Mouse (Mus musculus) testis, adult 2 months (tissue): ENCODE data around the gene Olfr463. TPM values are rescaled to one million over a fixed set of nuclear protein-coding genes. Genes with fewer than 3 reads are reported as not detected.
"Not testable (repeated sequence)": the region's sequence is repeated elsewhere in the genome, so short reads cannot be mapped to it uniquely, and the experiment has no call there.

ENCODE experiments used
- H3K27ac ChIP-seq: fragments of 200-500 bp; 2 replicates; pipeline ENCODE4 v1.5.1; 2012; ENCODE audit warnings: low read depth, low read length; ENCODE audit not compliant: control insufficient read depth, insufficient read depth
- H3K27me3 ChIP-seq: fragments of 200-500 bp; 2 replicates; pipeline ENCODE4 v1.6.1; 2012; ENCODE audit warnings: mild to moderate bottlenecking, low read length, moderate library complexity; ENCODE audit not compliant: control insufficient read depth, insufficient read depth
- H3K36me3 ChIP-seq: fragments of 200-500 bp; 2 replicates; pipeline ENCODE4 v1.6.1; 2012; ENCODE audit warnings: mild to moderate bottlenecking, low read length; ENCODE audit not compliant: control insufficient read depth, insufficient read depth
- H3K4me1 ChIP-seq: fragments of 200-500 bp; 2 replicates; pipeline ENCODE4 v1.6.1; 2012; ENCODE audit warnings: low read length; ENCODE audit not compliant: control insufficient read depth, insufficient read depth
- H3K4me3 ChIP-seq: fragments of 200-500 bp; 2 replicates; pipeline ENCODE4 v1.5.1; 2012; ENCODE audit warnings: low read depth, mild to moderate bottlenecking, low read length, moderate library complexity, mixed read lengths; ENCODE audit not compliant: control insufficient read depth
- CTCF ChIP-seq: fragments of 200-500 bp; IDR thresholded peaks from 2 replicates; pipeline ENCODE4 v1.5.1; 2012; ENCODE audit warnings: low read depth, mild to moderate bottlenecking, inconsistent platforms, low read length, moderate library complexity; ENCODE audit not compliant: control insufficient read depth, insufficient read depth, insufficient replicate concordance
- POLR2A ChIP-seq: fragments of 200-500 bp; IDR thresholded peaks from 2 replicates; pipeline ENCODE4 v1.6.1; 2012; ENCODE audit warnings: low read depth, mild to moderate bottlenecking, inconsistent platforms, low read length, moderate library complexity; ENCODE audit not compliant: control insufficient read depth
- polyA plus RNA-seq: library from polyadenylated mRNA; depleted of rRNA; stranded (reverse); fragments of >200 nt; gene quantifications from 2 replicates; pipeline ENCODE4 v1.2.3, GENCODE M21; 2012

Olfr463 gene
- polyA plus RNA-seq, 1 experiment, result not detected

DNA sequence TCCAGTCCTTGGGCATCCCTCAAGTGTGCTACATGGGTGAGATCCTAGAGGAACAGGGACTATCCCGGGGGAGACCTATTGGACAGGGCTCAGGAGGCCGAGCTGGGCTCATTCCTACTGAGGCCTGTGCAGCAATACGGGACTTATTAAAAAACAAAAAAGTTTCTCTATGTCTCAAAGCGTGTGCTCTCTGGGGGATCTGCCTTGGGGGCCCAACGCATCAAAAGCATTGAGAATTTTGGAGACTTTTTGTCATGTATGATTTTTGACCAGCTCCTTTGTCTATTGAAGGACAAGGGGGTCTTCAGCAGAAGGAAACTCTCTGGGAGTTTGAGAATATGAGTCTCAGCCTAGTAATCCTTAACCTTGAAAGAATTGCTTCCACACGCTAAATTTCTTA, 5.0 kb downstream of the Olfr463 start, which contains the start of gene Olfr462:
Gene Olfr462, minus strand, starts transcription at position 101 of the 400 bp plus-strand sequence.
- H3K4me1 ChIP-seq, result no peaks in the 10 kb centered on the region
- no peaks in the 10 kb centered on the region for H3K27me3 ChIP-seq
- H3K36me3 ChIP-seq, result no peaks in the 10 kb centered on the region
- H3K4me3 ChIP-seq, result no peak within 1 kb of the TSS
- no peak within 1 kb of the TSS for H3K27ac ChIP-seq
- TF ChIP-seq POLR2A (no peak), CTCF (no peak)

GRCm38 (mm10) chr11:87884856-87885255, 12.3 kb downstream of the Olfr463 start:
- H3K36me3 ChIP-seq, result no peaks in the 10 kb centered on the region
- TF ChIP-seq CTCF (no peak), POLR2A (no peak)
- no peak overlapping the region for H3K4me3 ChIP-seq
- no peaks in the 10 kb centered on the region for H3K4me1 ChIP-seq
- no peaks in the 10 kb centered on the region for H3K27me3 ChIP-seq
- no peak overlapping the region for H3K27ac ChIP-seq

GRCm38 (mm10) chr11:87883493-87883892, 13.7 kb downstream of the Olfr463 start:
- Histone ChIP-seq H3K4me3 (no peak overlapping the region), H3K27me3 (no peaks in the 10 kb centered on the region), H3K36me3 (no peaks in the 10 kb centered on the region), H3K4me1 (no peaks in the 10 kb centered on the region), H3K27ac (no peak overlapping the region)
- TF ChIP-seq POLR2A, result no peak

DNA sequence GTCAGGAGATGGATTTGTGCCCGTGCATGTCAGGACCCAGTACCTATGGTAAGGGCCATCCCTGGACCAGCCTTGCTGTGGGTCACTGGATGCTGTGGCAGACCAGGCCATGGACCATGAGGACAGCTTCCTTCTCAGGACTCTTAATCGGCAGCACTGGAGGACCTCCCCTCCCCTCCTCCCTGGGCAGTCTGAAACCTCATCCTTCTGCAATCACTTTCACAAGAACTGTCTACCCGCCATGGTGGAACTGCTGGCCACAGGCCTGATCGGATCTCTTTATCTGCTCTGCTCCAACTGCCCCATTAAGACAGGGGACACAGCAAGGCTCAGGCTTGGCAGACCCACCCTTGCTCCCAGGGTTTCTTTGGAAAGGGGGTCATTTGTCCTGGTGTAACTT, 15.5 kb downstream of the Olfr463 start:
- no peak for TF ChIP-seq POLR2A
- TF ChIP-seq CTCF, result no peak
- H3K36me3 ChIP-seq, result no peaks in the 10 kb centered on the region

GRCm38 (mm10) chr11:87879826-87880225, 17.4 kb downstream of the Olfr463 start:
- no peak overlapping the region for H3K4me3 ChIP-seq
- no peak for TF ChIP-seq POLR2A

More for the DNA sequence above, 15.5 kb downstream of the Olfr463 start:
- no peaks in the 10 kb centered on the region for H3K4me1 ChIP-seq
- H3K27me3 ChIP-seq, result no peaks in the 10 kb centered on the region
- no peak overlapping the region for H3K4me3 ChIP-seq
- H3K27ac ChIP-seq, result no peak overlapping the region

DNA sequence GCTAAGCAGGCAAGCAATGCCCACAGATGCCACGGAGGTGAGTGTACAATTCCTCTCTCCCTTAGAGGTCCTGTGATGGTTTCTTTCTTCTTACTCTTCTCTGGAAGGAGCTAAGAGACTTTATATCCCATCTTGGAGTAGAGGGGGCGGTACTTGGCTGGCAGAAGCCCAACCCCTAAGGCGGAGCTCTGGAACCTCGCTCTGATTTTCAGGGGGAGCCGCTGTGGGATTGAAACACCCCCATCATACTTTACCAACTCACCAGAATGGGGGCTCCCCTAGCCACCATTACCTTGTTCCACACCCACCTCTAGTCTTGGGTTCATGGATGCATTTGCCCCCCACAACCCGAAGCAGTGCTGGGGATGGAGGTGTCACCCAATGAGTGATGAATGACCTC, 21.8 kb downstream of the Olfr463 start, which contains the start of gene Epx:
Gene Epx, minus strand, starts transcription at position 101 of the 400 bp plus-strand sequence.
- Histone ChIP-seq H3K4me1 (no peaks in the 10 kb centered on the region), H3K4me3 (no peak within 1 kb of the TSS), H3K36me3 (no peaks in the 10 kb centered on the region), H3K27me3 (no peaks in the 10 kb centered on the region), H3K27ac (no peak within 1 kb of the TSS)
- no peak for TF ChIP-seq POLR2A
- no peak for TF ChIP-seq CTCF

More at GRCm38 (mm10) chr11:87879826-87880225, 17.4 kb downstream of the Olfr463 start:
- H3K27me3 ChIP-seq, result no peaks in the 10 kb centered on the region
- no peak overlapping the region for H3K27ac ChIP-seq
- no peaks in the 10 kb centered on the region for H3K4me1 ChIP-seq
- no peaks in the 10 kb centered on the region for H3K36me3 ChIP-seq

DNA sequence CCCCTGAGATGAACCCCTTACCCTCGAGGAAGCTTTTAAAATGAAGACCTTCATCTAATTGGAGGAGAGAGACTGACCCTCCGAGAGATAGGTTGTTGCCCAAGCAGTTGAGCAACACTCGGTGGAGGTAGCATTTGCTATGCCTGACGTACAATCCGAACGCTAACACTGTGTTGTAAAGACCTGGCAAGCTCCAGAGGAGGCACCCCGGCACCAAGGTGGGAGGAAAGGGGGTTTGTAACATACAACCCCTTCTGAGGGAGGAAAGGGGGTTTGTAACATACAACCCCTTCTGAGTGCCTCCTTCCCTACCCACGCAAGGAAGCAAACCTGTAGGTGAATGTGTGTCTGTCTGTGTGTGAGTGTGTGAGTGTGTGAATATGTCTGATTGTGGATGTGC, 25.4 kb downstream of the Olfr463 start:
- Histone ChIP-seq H3K27me3 (no peaks in the 10 kb centered on the region), H3K4me3 (no peak overlapping the region), H3K27ac (no peak overlapping the region), H3K4me1 (peaks cover 4% of the 10 kb centered on the region), H3K36me3 (no peaks in the 10 kb centered on the region)
- TF ChIP-seq POLR2A (no peak), CTCF (no peak)

DNA sequence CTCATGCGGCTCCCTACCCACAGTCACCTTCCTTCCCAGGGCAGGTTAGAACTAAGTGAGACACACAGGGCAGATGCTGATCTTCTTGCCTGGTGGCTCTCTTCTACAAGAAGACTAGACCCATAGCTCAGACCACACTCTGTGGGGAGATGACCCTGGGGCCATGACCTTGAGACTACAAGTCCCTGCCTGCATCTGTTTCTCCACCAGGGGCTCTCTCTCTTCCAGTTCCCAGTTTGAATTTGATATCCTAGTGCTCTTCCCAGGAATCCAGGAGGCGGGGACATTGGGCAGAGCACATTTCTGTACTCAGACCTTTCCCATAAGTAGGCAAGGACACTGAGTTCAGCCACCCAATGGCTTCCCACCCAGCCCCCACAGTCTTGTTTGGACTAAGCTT, 27.1 kb downstream of the Olfr463 start:
- H3K36me3 ChIP-seq, result no peaks in the 10 kb centered on the region
- no peak overlapping the region for H3K4me3 ChIP-seq
- H3K4me1 ChIP-seq, result peaks cover 4% of the 10 kb centered on the region
- no peaks in the 10 kb centered on the region for H3K27me3 ChIP-seq
- no peak overlapping the region for H3K27ac ChIP-seq
- TF ChIP-seq POLR2A (no peak), CTCF (no peak)

DNA sequence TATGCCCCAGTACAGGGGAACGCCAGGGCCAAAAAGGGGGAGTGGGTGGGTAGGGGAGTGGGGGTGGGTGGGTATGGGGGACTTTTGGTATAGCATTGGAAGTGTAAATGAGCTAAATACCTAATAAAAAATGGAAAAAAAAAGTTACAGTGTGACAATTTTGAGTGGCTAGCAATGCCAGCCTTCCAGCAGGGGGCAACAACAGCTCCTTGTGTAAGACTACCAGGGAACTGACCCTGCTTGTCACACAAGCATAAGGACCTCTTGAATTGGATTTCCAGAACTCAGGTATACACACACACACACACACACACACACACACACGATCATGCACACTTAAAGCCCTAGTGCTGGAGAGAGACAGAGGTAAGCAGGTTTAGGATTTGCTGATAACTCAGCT, 30.3 kb downstream of the Olfr463 start:
- H3K4me3 ChIP-seq, H3K27ac ChIP-seq, H3K4me1 ChIP-seq, H3K36me3 ChIP-seq, H3K27me3 ChIP-seq: not testable (repeated sequence)
